Mouse (Mus musculus) splenic B cell, adult 2 months (primary cell): ENCODE results near the gene Myof.

ENCODE experiments used
- DNase-seq: peaks from one replicate; pipeline ENCODE4 v3.0.0-alpha.2; 2011; ENCODE audit warnings: low read depth, low spot score
- H3K27me3 ChIP-seq: 2 replicates; pipeline ENCODE4 v1.6.1; 2012; ENCODE audit warnings: mild to moderate bottlenecking, low read length, moderate library complexity, mixed read lengths; ENCODE audit not compliant: control insufficient read depth, poor library complexity, insufficient read depth, severe bottlenecking
- H3K36me3 ChIP-seq: 2 replicates; pipeline ENCODE4 v1.6.1; 2012; ENCODE audit warnings: mild to moderate bottlenecking, low read length, moderate library complexity, mixed read lengths; ENCODE audit not compliant: control insufficient read depth, poor library complexity, insufficient read depth, severe bottlenecking

Myof gene

DNA sequence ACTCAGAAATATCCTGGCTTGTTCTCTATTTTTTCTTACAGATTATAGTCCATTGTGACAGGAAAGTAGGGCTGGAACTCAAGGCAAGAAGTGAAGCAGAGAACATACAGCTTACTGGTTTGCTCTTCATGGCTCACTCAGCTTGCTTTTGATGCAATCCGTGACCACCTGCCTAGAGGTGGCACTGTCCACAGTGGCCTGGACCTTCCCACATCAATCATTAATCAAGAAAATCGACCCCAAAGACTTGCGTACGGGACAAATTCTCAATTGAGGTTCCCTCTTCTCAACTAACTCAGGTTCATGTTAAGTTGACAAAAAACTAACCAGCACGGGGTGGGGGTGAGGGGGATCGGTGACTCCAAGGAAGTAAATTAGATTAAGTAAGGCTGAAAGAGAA, 176.4 kb downstream of the Myof start:
- Histone ChIP-seq H3K36me3 (no peaks in the 10 kb centered on the region), H3K27me3 (no peaks in the 10 kb centered on the region)
- DNase-seq: no peak

DNA sequence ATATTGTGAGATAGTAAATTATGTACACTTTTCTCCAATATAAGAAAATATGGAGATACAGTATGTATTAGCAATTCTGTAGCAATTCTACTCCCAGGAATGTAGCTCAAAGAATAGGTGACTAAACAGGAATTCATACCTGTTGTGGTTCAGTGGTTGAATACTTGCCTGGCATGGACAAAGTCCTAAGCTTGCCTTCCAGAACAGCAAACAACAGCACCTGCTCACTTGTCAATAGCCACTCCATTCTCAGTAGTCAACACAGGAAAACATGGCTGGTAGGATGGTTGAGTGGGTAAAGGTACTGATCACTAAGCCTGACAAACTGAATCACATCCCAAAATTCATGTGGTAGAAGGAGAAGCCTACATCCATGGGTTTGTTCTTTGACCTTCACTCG, 182.2 kb downstream of the Myof start:
- H3K36me3 ChIP-seq: no peaks in the 10 kb centered on the region
- no peak for DNase-seq
- no peaks in the 10 kb centered on the region for H3K27me3 ChIP-seq

DNA sequence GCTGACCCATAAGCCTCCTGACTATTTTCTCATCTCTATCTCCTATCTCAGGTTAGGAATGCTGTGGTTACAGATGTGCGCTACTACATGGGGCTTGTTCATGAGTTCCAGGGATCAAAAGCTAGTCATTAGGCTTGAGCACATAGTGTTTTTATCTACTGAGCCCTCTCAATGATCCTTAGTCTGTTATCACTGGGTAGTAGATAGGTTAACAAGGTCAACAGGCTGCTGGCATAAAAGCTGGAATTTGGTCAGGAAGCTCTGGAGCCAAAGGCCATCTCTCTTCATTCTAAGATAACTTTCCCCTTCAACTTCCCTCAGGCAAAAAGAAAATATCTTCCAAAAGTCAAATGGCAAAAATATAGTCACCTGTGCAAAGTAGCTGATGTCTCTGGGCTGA, 183.1 kb downstream of the Myof start:
- DNase-seq: no peak
- H3K27me3 ChIP-seq: no peaks in the 10 kb centered on the region
- H3K36me3 ChIP-seq: no peaks in the 10 kb centered on the region

DNA sequence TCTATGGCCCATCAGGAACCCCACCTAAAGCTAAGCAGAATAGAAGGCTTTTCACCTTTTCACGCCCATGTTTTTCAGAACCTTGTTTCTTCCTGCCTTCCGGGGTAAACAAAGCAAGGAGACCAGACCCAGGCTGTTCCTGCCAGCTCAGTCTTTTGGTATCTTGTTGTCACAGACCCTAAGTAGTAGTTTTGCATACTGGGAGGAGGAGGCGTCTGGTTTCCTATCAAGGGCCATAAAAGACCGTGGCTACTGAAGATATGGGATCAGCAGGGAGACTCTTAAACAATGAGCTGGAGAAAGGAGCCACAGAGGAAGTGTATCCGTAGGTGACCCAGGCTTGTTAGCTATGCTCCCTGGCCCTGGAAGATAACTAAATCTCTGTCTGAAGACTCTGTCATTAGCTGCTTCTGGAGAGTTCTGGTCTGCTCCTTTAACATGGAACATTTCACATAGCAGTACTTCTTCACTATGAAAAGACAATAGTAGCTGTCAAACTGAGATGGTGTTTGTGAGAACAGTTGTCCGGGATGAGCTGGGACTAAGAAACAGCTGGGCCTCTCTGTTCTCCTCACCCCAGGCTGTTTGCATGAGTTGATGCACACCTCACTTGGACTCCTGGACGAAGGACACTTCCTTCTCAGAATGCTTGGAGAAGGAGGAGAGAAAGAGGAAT, 184.8 kb downstream of the Myof start:
- no peaks in the 10 kb centered on the region for H3K36me3 ChIP-seq
- H3K27me3 ChIP-seq: no peaks in the 10 kb centered on the region
- DNase-seq: no peak

DNA sequence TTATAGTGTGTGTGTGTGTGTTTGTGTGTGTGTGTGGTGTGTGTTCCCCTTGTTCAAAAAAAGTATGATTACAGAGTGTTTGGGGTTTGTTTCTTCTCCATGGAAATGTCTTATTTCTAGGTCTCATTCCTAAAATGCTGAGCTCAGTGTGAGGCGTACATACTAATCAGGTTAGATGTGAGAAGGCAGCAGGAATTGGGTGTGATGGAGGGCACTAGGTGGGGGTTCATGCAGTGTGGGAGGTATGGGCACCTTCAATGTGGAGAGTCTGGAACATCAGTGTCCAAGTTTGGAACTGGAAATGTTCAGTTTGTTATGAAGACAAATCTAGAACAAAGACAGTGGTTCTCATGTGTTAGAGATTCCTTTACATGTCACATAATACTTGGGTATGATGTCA, 191.3 kb downstream of the Myof start:
- no peaks in the 10 kb centered on the region for H3K36me3 ChIP-seq
- H3K27me3 ChIP-seq: no peaks in the 10 kb centered on the region
- no peak for DNase-seq

DNA sequence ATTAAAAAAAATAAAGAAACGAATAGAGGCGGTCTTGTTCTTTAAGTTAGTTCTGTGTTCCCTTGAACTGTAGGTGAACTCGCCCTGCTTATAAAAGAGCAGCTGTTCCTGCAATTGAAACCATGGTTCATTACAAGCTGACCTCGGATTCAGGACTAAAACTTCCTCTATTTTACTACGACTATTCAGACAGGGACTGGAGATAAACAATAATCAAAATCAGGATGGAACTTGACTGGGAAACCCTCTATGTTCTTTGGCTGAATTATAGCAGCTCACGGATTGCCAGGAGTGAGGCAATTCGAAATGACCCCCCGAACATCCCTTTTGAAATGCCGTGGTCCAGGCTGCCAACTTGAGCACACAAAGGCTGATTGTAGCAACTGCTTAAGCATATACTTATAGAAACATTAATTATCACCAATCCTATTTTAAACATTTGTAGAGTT, 191.8 kb downstream of the Myof start:
- Histone ChIP-seq H3K36me3 (no peaks in the 10 kb centered on the region), H3K27me3 (no peaks in the 10 kb centered on the region)
- DNase-seq: no peak
